Mouse (Mus musculus) CD4-positive naive resting alpha-beta T cell, adult 76 days (primary cell): ENCODE results near the gene Gpatch1. TPM values are rescaled to one million over a fixed set of nuclear protein-coding genes. Genes with fewer than 3 reads are reported as not detected.

ENCODE experiments used
- total RNA-seq: library from RNA; stranded (reverse); gene quantifications from one replicate; pipeline ENCODE4 v1.2.4, GENCODE M21; 2023

Gpatch1 gene
- total RNA-seq: 15.0 TPM

GRCm38 (mm10) chr7:35317729-35318609 is at the start of gene Gpatch1:
Gpatch1 (minus strand) TSS chr7:35318440.

GRCm38 (mm10) chr7:35333692-35334526 is 15.7 kb upstream of the Gpatch1 start, which contains the start of gene Rhpn2:
Rhpn2 (plus strand) TSS chr7:35334170.

Other genes starting within 250 kb of the Gpatch1 start
- gene Cebpa, start 199.1 kb downstream of the Gpatch1 start, total RNA-seq: 0.85 TPM
- not detected for gene Slc7a10, start 132.1 kb downstream of the Gpatch1 start, total RNA-seq
- not detected for gene Lrp3, start 102.9 kb downstream of the Gpatch1 start, total RNA-seq
- not detected for gene Rhpn2, start 15.7 kb upstream of the Gpatch1 start, total RNA-seq
- gene Faap24, start 78.4 kb upstream of the Gpatch1 start, total RNA-seq: 7.5 TPM
- gene Cep89, start 78.6 kb upstream of the Gpatch1 start, total RNA-seq: 8.0 TPM
- gene Slc7a9, start 130.4 kb upstream of the Gpatch1 start, total RNA-seq: not detected
- gene Tdrd12, start 219.3 kb upstream of the Gpatch1 start, total RNA-seq: not detected
- gene Nudt19, start 237.9 kb upstream of the Gpatch1 start, total RNA-seq: 22.7 TPM